Mouse (Mus musculus): ENCODE data around the gene Mtnr1a. TPM values are rescaled to one million over a fixed set of nuclear protein-coding genes. Genes with fewer than 3 reads are reported as not detected.
"Not testable (repeated sequence)": the region's sequence is repeated elsewhere in the genome, so short reads cannot be mapped to it uniquely, and the experiment has no call there.

The Mtnr1a gene
- polyA plus RNA-seq, 1 experiment from 2014 or later = 0.63 TPM

DNA sequence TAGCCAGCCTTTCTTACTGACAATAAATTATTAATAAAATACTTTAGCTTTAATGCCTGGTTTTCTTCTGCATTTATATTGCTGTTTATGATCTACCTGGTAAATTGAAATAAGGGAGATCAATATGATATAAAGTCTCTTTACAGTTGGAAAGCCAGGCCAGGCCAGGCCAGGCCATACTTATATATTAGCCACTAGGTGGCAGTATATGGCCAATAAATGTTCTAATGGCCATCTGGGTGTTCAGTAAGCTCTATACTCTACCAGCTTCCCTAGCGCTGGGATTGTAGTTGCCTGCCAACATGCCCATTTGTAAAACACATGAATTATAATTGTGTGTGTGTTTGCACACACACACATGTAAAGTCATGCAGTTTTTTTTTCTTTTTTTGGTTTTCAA, 16.7 kb upstream of the Mtnr1a start:
- no peak overlapping the region for H3K4me2 ChIP-seq

DNA sequence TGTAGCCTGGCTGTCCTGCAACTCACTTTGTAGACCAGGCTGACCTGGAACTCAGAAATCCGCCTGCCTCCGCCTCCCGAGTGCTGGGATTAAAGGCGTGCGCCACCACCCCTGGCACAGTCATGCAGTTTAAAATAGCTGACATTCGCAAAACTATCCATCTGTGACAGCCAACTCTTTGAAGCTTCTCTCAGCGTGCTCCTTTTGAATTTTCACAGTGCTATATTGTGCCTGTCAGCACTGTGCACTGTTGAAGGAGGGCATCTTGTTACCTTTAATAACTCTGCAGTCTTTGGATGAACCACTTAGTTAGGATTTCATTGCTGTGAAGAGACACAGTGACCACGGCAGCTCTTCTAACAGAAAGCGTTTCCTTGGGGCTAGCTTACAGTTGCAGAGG, 16.3 kb upstream of the Mtnr1a start:
- H3K9me3 ChIP-seq (ENCODE audit: control insufficient read depth, low read length) = no peaks in the 10 kb centered on the region
- WGBS = 94% methylated on average over 9 of the region's 9 CpGs
- H3K4me1 ChIP-seq (ENCODE audit: control insufficient read depth, insufficient read depth, low read length) = no peaks in the 10 kb centered on the region
- no peak overlapping the region for H3K4me3 ChIP-seq (ENCODE audit: low read depth, low read length)
- no peak overlapping the region for H3K9ac ChIP-seq (ENCODE audit: low read length)
- DNase-seq (ENCODE audit: low spot score, missing footprints) (no peak), ATAC-seq (ENCODE audit: low FRiP score) (0 out of 2 replicates have a peak, but pooled peaks have one; percentile 10)
- no peak overlapping the region for H3K4me2 ChIP-seq
- peaks cover 16% of the 10 kb centered on the region; the same call in 1 of the 2 replicates for H3K36me3 ChIP-seq (ENCODE audit: control insufficient read depth, insufficient read depth, low read length)
- H3K27me3 ChIP-seq (ENCODE audit: control insufficient read depth, insufficient read depth, low read length) = no peaks in the 10 kb centered on the region
- no peak overlapping the region for H3K27ac ChIP-seq (ENCODE audit: low read depth, low read length)

More for the DNA sequence above, 16.7 kb upstream of the Mtnr1a start:
- Histone ChIP-seq H3K27me3 (ENCODE audit: control insufficient read depth, insufficient read depth, low read length) (no peaks in the 10 kb centered on the region), H3K27ac (ENCODE audit: low read depth, low read length) (no peak overlapping the region), H3K4me1 (ENCODE audit: control insufficient read depth, insufficient read depth, low read length) (no peaks in the 10 kb centered on the region), H3K4me3 (ENCODE audit: low read depth, low read length) (no peak overlapping the region), H3K36me3 (ENCODE audit: control insufficient read depth, insufficient read depth, low read length) (peaks cover 16% of the 10 kb centered on the region; the same call in 1 of the 2 replicates), H3K9ac (ENCODE audit: low read length) (no peak overlapping the region), H3K9me3 (ENCODE audit: control insufficient read depth, low read length) (no peaks in the 10 kb centered on the region)
- peak; percentile 80 for ATAC-seq (ENCODE audit: low FRiP score)
- WGBS = 96% methylated on average over 1 of the region's 1 CpGs
- no peak for DNase-seq (ENCODE audit: low spot score, missing footprints)

DNA sequence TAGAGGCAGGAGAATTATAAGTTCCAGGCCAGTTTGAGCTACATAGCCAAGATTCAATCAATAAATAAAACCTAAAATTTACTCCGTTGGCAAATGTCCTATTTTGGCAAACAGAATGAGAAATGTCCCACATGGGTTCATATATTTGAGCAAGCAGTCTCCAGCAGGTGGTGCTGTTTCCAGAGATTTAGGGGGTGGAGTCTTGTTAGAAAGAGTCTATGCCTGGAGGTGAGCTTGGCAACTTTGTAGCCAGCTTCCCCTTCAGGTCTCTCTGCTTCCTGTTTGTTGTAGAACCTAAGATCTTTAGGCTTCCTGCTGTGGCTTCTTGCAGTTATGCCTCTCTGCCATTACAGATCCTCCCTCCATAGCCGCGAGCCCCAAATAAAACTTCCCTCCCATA, 13.4 kb upstream of the Mtnr1a start:
- H3K36me3 ChIP-seq (ENCODE audit: control insufficient read depth, insufficient read depth, low read length) = peaks cover 9% of the 10 kb centered on the region; the same call in 1 of the 2 replicates
- ATAC-seq (ENCODE audit: low FRiP score) = no peak

DNA sequence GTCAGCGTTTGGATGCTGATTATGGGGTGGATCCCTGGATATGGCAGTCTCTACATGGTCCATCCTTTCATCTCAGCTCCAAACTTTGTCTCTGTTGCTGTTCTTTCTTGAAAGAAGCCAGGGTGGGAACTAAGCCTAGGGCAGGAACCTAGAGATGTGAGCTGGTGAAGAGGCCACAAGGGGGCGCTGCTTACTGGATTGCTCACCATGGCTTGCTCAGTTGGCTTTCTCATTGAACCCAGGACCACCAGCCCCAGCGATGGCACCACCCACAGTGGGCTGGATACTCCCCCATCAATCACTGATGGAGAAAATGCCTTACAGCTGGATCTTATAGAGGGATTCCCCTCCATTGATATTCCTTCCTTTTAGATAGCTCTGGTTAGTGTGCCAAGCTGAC, 12.1 kb upstream of the Mtnr1a start:
- no peaks in the 10 kb centered on the region; the same call in 1 of the 2 replicates for H3K36me3 ChIP-seq (ENCODE audit: control insufficient read depth, insufficient read depth, low read length)
- 38% methylated on average over 2 of the region's 3 CpGs for WGBS
- H3K4me2 ChIP-seq = no peak overlapping the region
- H3K27ac ChIP-seq (ENCODE audit: low read depth, low read length) = no peak overlapping the region
- no peaks in the 10 kb centered on the region for H3K27me3 ChIP-seq (ENCODE audit: control insufficient read depth, insufficient read depth, low read length)
- H3K9ac ChIP-seq (ENCODE audit: low read length) = no peak overlapping the region
- H3K4me3 ChIP-seq (ENCODE audit: low read depth, low read length) = no peak overlapping the region
- ATAC-seq (ENCODE audit: low FRiP score) (no peak), DNase-seq (ENCODE audit: low spot score, missing footprints) (no peak)
- no peaks in the 10 kb centered on the region for H3K4me1 ChIP-seq (ENCODE audit: control insufficient read depth, insufficient read depth, low read length)
- no peaks in the 10 kb centered on the region for H3K9me3 ChIP-seq (ENCODE audit: control insufficient read depth, low read length)

More for the DNA sequence above, 13.4 kb upstream of the Mtnr1a start:
- H3K27me3 ChIP-seq (ENCODE audit: control insufficient read depth, insufficient read depth, low read length) = no peaks in the 10 kb centered on the region
- WGBS = 98% methylated on average over 3 of the region's 3 CpGs
- H3K4me2 ChIP-seq = no peak overlapping the region
- no peak overlapping the region for H3K4me3 ChIP-seq (ENCODE audit: low read depth, low read length)
- DNase-seq (ENCODE audit: low spot score, missing footprints) = no peak
- no peaks in the 10 kb centered on the region for H3K9me3 ChIP-seq (ENCODE audit: control insufficient read depth, low read length)
- H3K4me1 ChIP-seq (ENCODE audit: control insufficient read depth, insufficient read depth, low read length) = no peaks in the 10 kb centered on the region
- H3K9ac ChIP-seq (ENCODE audit: low read length) = no peak overlapping the region
- no peak overlapping the region for H3K27ac ChIP-seq (ENCODE audit: low read depth, low read length)

DNA sequence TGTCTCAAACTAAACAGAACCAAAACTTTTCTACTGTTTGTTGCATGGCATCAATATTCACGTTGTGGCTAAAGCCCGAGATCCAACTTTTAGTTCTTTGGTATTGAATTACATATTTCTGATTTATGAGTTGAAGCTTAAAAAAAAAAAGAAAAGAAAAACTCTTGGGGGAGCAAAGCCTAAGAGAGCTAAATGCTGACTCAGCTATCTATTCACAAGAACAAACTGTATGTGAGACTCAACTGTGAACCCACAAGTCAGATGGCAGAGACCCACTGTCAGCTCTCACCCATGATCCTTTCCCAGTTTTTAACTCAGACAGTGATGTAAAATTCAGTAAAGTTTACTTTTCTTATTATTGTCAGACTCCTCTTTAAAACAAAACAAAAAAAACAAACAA, 8.9 kb upstream of the Mtnr1a start:
- Histone ChIP-seq H3K4me2 (no peak overlapping the region), H3K9ac (ENCODE audit: low read length) (no peak overlapping the region), H3K27me3 (ENCODE audit: control insufficient read depth, insufficient read depth, low read length) (no peaks in the 10 kb centered on the region), H3K36me3 (ENCODE audit: control insufficient read depth, insufficient read depth, low read length) (no peaks in the 10 kb centered on the region), H3K27ac (ENCODE audit: low read depth, low read length) (no peak overlapping the region), H3K4me1 (ENCODE audit: control insufficient read depth, insufficient read depth, low read length) (peaks cover 3% of the 10 kb centered on the region; the same call in 1 of the 2 replicates), H3K9me3 (ENCODE audit: control insufficient read depth, low read length) (no peaks in the 10 kb centered on the region), H3K4me3 (ENCODE audit: low read depth, low read length) (no peak overlapping the region)
- DNase-seq (ENCODE audit: low spot score, missing footprints) (no peak), ATAC-seq (ENCODE audit: low FRiP score) (no peak)
- WGBS = 92% methylated on average over 2 of the region's 2 CpGs

DNA sequence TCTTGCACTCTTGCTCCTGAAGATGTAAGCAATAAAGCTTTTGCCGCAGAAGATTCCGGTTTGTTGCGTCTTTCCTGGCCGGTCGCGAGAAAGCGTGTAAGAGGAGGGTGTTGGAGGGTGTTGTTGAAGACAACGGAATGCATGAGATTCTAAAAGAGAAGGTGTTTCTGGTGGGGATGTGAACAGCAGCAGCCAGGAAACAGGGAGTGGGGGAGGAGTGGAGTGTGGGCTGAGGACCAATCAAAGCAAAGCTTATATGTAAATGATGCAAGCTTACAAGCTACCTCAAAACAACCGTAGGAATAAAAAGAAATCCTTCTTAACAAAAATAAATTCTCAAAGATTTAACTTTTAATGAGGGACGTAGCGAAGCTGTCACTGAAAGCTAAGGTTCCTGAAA, 6.6 kb upstream of the Mtnr1a start:
- H3K27me3 ChIP-seq (ENCODE audit: control insufficient read depth, insufficient read depth, low read length) = no peaks in the 10 kb centered on the region
- no peak overlapping the region for H3K9ac ChIP-seq (ENCODE audit: low read length)
- H3K9me3 ChIP-seq (ENCODE audit: control insufficient read depth, low read length) = no peaks in the 10 kb centered on the region
- no peaks in the 10 kb centered on the region for H3K36me3 ChIP-seq (ENCODE audit: control insufficient read depth, insufficient read depth, low read length)
- H3K4me2 ChIP-seq = no peak overlapping the region
- H3K27ac ChIP-seq (ENCODE audit: low read depth, low read length) = no peak overlapping the region
- no peak overlapping the region for H3K4me3 ChIP-seq (ENCODE audit: low read depth, low read length)
- H3K4me1 ChIP-seq (ENCODE audit: control insufficient read depth, insufficient read depth, low read length) = peaks cover 3% of the 10 kb centered on the region; the same call in 1 of the 2 replicates
- no peak for ATAC-seq (ENCODE audit: low FRiP score)
- DNase-seq (ENCODE audit: low spot score, missing footprints) = no peak
- 91% methylated on average over 11 of the region's 11 CpGs for whole genome bisulfite sequencing

DNA sequence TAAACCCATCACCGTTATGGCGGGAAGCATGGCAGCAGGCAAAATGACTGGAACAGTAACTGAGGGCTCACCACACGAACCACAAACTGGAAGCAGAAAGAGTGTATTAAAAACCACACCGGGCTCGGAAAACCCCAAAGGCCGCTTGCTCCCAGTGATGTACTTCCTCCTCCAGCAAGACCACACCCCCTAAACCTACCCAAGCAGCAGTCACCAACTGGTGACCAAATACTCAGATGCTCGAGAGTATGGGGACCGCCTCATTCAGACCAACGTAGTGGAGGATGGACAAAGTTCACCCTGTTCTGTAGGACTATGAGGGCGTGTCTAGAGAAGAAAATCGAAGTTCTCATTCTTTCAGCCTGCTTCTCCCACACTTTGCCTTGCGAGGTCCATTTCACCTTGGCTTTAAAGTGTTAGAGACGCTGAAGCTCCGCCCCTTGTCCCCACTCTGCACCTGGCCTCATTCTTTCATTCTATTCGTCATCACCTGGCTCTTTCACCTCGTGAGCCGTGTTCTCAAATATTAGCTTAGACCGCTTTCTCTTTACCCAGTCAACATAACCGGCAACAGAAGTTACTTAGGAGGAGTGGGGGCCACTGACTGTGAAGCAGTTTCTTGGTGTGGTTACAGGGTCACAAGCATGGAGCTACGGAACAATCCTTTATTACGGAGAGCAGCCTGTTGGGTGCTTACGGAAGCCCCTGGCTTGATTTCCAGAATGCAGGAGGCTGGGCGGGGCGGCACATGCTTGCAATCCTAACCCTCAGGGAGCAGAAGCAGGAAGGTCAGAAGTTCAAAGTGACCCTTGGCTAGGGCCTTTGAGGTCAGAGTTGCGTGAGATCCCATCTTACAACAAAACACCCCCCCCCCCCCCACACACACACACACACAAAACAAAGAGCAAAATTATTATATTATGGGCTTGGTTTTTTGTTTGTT, 5.7 kb upstream of the Mtnr1a start:
- Histone ChIP-seq H3K9me3 (ENCODE audit: control insufficient read depth, low read length) (no peaks in the 10 kb centered on the region), H3K9ac (ENCODE audit: low read length) (no peak overlapping the region), H3K4me3 (ENCODE audit: low read depth, low read length) (no peak overlapping the region), H3K4me1 (ENCODE audit: control insufficient read depth, insufficient read depth, low read length) (peaks cover 3% of the 10 kb centered on the region; the same call in 1 of the 2 replicates), H3K27me3 (ENCODE audit: control insufficient read depth, insufficient read depth, low read length) (no peaks in the 10 kb centered on the region), H3K4me2 (no peak overlapping the region), H3K27ac (ENCODE audit: low read depth, low read length) (no peak overlapping the region), H3K36me3 (ENCODE audit: control insufficient read depth, insufficient read depth, low read length) (no peaks in the 10 kb centered on the region)
- peak; percentile 60 for DNase-seq (ENCODE audit: low spot score, missing footprints)
- WGBS = 77% methylated on average over 25 of the region's 25 CpGs
- peak; percentile 28; the same call in 1 of the 2 replicates for ATAC-seq (ENCODE audit: low FRiP score)

DNA sequence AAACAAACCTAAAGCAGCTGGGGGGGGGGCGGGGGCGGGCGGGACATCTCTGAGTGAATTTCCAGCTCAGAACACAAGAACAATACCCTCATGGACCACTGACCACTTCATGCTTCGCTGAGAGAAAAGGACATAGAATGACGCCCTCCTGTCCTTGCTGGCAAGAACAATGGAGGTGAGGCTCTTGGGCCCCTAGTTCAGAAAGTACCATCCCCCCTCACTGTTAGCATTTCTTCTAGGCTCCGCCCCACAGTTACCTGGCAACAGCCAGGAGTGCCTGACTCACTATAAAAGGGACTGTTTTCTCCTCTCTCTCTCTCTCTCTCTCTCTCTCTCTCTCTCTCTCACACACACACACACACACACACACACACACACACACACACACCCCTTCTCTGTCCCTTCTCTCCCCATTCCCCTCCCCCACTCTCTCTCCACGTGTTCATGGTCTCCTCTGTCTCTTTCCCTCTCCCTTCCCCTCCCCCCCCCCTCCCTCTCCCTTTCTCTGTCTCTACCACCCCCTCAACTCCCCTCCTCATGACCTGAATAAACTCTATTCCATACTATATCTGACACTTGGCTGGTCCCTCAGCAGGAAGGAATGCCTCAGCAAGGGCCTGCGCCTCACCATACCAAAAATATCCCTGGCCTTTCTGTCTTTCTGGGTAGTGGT, 4.6 kb upstream of the Mtnr1a start:
- H3K36me3 ChIP-seq (ENCODE audit: control insufficient read depth, insufficient read depth, low read length) = no peaks in the 10 kb centered on the region
- peaks cover 6% of the 10 kb centered on the region; the same call in 1 of the 2 replicates for H3K4me1 ChIP-seq (ENCODE audit: control insufficient read depth, insufficient read depth, low read length)
- H3K4me2 ChIP-seq = no peak overlapping the region
- 31% methylated on average over 7 of the region's 8 CpGs for WGBS
- H3K9ac ChIP-seq (ENCODE audit: low read length) = no peak overlapping the region
- H3K27ac ChIP-seq (ENCODE audit: low read depth, low read length) = no peak overlapping the region
- no peaks in the 10 kb centered on the region for H3K27me3 ChIP-seq (ENCODE audit: control insufficient read depth, insufficient read depth, low read length)
- DNase-seq (ENCODE audit: low spot score, missing footprints) (no peak), ATAC-seq (ENCODE audit: low FRiP score) (peak; percentile 71)
- no peak overlapping the region for H3K4me3 ChIP-seq (ENCODE audit: low read depth, low read length)
- H3K9me3 ChIP-seq (ENCODE audit: control insufficient read depth, low read length) = no peaks in the 10 kb centered on the region

DNA sequence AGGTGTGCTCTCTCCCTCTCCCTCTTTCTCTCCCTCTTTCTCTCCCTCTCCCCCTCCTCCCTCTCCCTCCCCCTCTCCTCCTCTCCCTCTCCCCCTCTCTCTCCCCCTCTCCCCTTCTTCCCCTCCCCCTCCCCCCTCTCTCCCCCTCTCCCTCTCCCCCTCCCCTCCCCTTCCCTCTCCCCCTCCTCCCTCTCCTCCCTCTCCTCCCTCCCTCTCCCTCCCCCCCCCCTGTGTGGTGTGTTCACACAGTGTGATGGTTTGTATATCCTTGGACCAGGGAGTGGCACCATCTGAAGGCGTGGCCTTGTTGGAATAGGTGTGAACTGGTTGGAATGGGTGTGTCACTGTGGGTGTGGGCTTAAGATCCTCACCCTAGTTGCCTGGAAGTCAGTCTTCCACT, 3.5 kb upstream of the Mtnr1a start:
- H3K36me3 ChIP-seq (ENCODE audit: control insufficient read depth, insufficient read depth, low read length); H3K27me3 ChIP-seq (ENCODE audit: control insufficient read depth, insufficient read depth, low read length); H3K4me3 ChIP-seq (ENCODE audit: low read depth, low read length); H3K4me2 ChIP-seq; H3K27ac ChIP-seq (ENCODE audit: low read depth, low read length); DNase-seq (ENCODE audit: low spot score, missing footprints); H3K4me1 ChIP-seq (ENCODE audit: control insufficient read depth, insufficient read depth, low read length); H3K9ac ChIP-seq (ENCODE audit: low read length); ATAC-seq (ENCODE audit: low FRiP score); H3K9me3 ChIP-seq (ENCODE audit: control insufficient read depth, low read length): not testable (repeated sequence)
- 100% methylated on average over 1 of the region's 1 CpGs for WGBS

Data from midbrain, embryonic 11.5 days (tissue).